ENCODE assay signal across 26 mouse cellular contexts in the genomic region with DNA sequence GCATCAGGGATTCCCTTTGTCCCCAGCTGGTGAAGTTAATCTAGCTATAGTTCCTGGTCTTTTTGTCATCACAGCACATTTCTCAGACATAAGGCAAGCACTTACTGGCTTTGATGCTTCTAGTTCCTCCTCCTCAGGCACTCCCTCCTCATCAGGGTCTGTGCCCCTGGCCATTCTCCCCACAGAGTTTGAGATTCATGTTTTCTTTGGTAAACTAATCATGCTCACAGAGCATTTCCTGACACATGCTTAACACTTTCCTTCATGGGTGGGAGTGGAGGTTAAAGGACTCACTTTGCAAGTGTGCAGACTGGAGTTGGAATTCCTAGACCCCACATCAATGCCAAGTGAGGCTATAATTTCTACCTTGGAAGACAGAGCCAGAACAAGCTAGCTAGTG. TPM values are rescaled to one million over a fixed set of nuclear protein-coding genes. Genes with fewer than 3 reads are reported as not detected.
"Had no signal": no experiment of that assay in that cellular context is flagged by ENCODE, and none has a peak within 500 bp of the region (broad histone marks: within the 10 kb centered on the region; RNA-seq: fewer than 3 reads in every experiment).

No protein-coding gene starts in this region.

- ATAC-seq: intestine, embryonic 15.5 days; liver, embryonic 12.5 days; midbrain, embryonic 15.5 days had no signal

- H3K9me3 ChIP-seq: intestine, embryonic 15.5 days; limb, embryonic 10.5 days; limb, embryonic 13.5 days; liver, embryonic 12.5 days; liver, embryonic 15.5 days; lung, embryonic 15.5 days; midbrain, embryonic 12.5 days; midbrain, embryonic 15.5 days; neural tube, embryonic 13.5 days; stomach, embryonic 15.5 days had no signal

- H3K4me2 ChIP-seq: intestine, embryonic 15.5 days; limb, embryonic 13.5 days; liver, embryonic 12.5 days; liver, embryonic 15.5 days; lung, embryonic 15.5 days; midbrain, embryonic 12.5 days; midbrain, embryonic 15.5 days; neural tube, embryonic 13.5 days; stomach, embryonic 15.5 days had no signal

- DNase-seq: kidney, adult 11 months; kidney, postnatal 14 days; layer of hippocampus, adult 9-11 months; liver; lung, adult 18-20 months; lung, postnatal 10 days; lung, postnatal 36 days; retina, postnatal 1 day; right cerebral cortex, postnatal 25 days; spleen, adult 18-20 months; thymus, postnatal 25 days had no signal

- H3K27me3 ChIP-seq: intestine, embryonic 15.5 days; limb, embryonic 13.5 days; liver, embryonic 12.5 days; liver, embryonic 15.5 days; lung, embryonic 15.5 days; midbrain, embryonic 15.5 days; neural tube, embryonic 13.5 days; stomach, embryonic 15.5 days had no signal

- H3K27ac ChIP-seq: intestine, embryonic 15.5 days; layer of hippocampus, adult 2 months; limb, embryonic 10.5 days; limb, embryonic 13.5 days; liver, embryonic 12.5 days; liver, embryonic 15.5 days; lung, embryonic 15.5 days; midbrain, embryonic 12.5 days; midbrain, embryonic 15.5 days; neural tube, embryonic 13.5 days; stomach, embryonic 15.5 days had no signal

- H3K4me3 ChIP-seq: intestine, embryonic 15.5 days; layer of hippocampus, adult 2 months; limb, embryonic 10.5 days; limb, embryonic 13.5 days; liver, embryonic 12.5 days; liver, embryonic 15.5 days; lung, embryonic 15.5 days; midbrain, embryonic 12.5 days; midbrain, embryonic 15.5 days; myocyte; neural tube, embryonic 13.5 days; stomach, embryonic 15.5 days had no signal

- H3K36me3 ChIP-seq: intestine, embryonic 15.5 days; limb, embryonic 10.5 days; limb, embryonic 13.5 days; liver, embryonic 12.5 days; liver, embryonic 15.5 days; lung, embryonic 15.5 days; midbrain, embryonic 12.5 days; midbrain, embryonic 15.5 days; neural tube, embryonic 13.5 days; stomach, embryonic 15.5 days had no signal

- H3K9ac ChIP-seq: intestine, embryonic 15.5 days; limb, embryonic 13.5 days; liver, embryonic 12.5 days; liver, embryonic 15.5 days; lung, embryonic 15.5 days; midbrain, embryonic 12.5 days; midbrain, embryonic 15.5 days; neural tube, embryonic 13.5 days; stomach, embryonic 15.5 days had no signal

- H3K4me1 ChIP-seq: liver, embryonic 12.5 days; liver, embryonic 15.5 days; neural tube, embryonic 13.5 days had no signal

RNA-seq across cellular contexts. Expression of a gene that starts 43.8 kb away (rescaled TPM):
- total RNA-seq: megakaryocyte-erythroid progenitor cell, adult 5-6 weeks; monocyte, adult 5-6 weeks; neutrophil, adult 5-6 weeks had no signal
